Mouse (Mus musculus): ENCODE data around the gene Pnkd.

The Pnkd gene

GRCm38 (mm10) chr1:74344163-74344916 lies 59.6 kb downstream of the Pnkd start:
- no peak for TF ChIP-seq GATA4 (IDR thresholded peaks at IDR 0.05; ENCODE audit: insufficient replicate concordance, low read length)

DNA sequence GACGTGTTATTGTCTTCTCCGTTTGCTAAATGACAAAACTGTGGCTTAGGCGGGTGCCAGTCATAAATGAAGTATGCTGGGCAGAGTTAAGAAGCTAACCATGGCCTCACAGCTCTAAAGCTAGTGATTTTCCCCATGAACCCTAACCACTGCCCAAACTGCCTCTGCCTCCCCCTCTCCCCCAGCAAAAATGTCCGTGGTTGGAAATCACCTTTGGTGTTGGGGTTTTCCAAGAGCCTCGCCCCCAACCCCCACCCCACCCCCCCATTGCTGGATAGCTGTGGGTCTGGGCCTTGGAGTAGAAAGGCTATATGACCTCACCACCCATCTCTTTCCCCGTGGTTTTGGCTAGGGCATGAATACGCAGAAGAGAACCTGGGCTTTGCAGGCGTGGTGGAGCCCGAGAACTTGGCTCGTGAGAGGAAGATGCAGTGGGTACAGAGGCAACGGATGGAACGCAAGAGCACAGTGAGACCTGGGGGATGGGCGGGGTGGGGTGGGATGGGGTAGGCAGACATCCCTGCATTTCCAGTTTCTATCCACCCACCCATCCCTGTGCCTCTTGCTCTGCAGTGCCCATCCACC lies 66.5 kb downstream of the Pnkd start:
- TF ChIP-seq GATA4 (IDR thresholded peaks at IDR 0.05; ENCODE audit: insufficient replicate concordance, low read length) = no peak

DNA sequence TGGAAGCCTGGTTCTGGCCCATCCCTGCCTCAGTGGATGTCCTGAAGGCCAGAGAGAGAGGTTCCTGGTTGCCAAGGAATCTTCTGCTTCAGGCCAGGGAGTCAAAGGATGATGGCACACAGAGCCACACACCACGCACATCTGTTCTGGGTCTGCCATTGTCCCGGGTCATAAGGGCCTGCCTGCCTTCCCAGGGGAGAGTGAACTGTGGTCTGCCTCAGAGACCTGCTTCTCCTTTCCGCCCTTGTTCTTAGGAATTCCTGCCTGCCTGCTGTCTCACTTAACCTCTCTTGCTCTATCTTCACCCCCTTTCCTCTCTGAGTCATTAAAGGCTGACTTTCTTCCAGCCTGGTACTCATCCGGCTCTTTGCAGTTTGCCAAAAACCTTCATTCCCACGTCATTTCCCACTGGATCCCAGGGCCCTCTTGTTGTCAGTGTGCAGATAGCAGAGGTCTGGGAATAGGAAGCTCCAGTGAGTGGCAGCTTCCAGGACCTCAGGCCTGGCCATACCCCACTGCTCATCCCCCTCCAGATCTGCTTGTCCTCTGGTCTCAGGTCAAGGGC lies 67.9 kb downstream of the Pnkd start:
- TF ChIP-seq GATA4 (IDR thresholded peaks at IDR 0.05; ENCODE audit: insufficient replicate concordance, low read length) = peak; percentile 92; the same call in 1 of the 2 replicates

- no peak for TF ChIP-seq GATA4 (IDR thresholded peaks at IDR 0.05; ENCODE audit: insufficient replicate concordance, low read length)
These were observed 68.9 kb downstream of the Pnkd start for GRCm38 (mm10) chr1:74353453-74354229.

GRCm38 (mm10) chr1:74357531-74357930 lies 72.8 kb downstream of the Pnkd start:
- no peak for TF ChIP-seq GATA4 (IDR thresholded peaks at IDR 0.05; ENCODE audit: insufficient replicate concordance, low read length)

DNA sequence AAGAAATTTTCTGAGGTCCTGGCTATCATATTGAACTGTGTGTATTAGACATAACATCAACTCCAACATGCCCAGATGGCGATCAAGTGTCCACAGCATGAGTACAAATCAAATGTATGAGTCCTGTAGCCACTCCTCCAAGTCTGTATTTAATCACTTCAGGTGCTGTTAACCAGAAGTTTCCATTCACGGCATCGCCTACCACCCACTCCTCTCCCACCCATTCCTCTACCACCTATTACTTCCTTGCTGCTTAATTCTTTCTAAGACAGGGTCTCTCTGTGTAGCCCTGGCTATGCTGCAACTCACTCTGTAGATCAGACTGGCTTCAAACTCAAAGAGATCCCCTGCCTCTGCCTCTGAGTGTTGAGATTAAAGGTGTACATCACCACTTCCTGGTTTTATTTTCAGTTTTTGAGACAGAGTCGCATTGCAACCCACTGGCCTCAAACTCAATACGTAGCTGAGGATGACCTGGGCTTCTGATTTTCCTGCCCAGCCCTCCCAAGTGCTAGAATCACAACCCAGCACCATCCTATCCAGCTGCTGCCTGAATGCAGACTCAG lies 75.3 kb downstream of the Pnkd start:
- TF ChIP-seq GATA4 (IDR thresholded peaks at IDR 0.05; ENCODE audit: insufficient replicate concordance, low read length) = no peak

DNA sequence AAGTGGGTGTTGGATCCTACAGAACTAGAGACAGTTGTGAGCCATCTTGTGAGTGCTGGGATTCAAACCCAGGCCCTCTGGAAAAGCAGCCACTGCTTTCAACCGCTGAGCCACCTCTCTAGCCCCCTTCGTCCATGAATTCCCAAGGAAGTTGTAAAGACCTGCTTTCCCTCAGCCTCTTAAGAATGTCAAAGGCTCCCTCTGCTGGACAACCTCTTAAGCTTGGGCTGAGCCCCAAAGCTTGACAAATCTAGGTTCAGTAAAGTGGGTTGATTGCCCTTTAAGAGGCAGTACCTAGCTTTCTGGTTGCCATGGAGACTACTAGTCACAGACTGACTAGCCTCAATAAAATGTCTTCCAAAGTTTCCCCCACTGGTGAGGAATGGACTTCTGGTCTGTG lies 77.1 kb downstream of the Pnkd start, which contains the start of gene Catip:
Gene Catip, plus strand, starts transcription at position 297 of the 400 bp plus-strand sequence.
- TF ChIP-seq GATA4 (IDR thresholded peaks at IDR 0.05; ENCODE audit: insufficient replicate concordance, low read length) = no peak

DNA sequence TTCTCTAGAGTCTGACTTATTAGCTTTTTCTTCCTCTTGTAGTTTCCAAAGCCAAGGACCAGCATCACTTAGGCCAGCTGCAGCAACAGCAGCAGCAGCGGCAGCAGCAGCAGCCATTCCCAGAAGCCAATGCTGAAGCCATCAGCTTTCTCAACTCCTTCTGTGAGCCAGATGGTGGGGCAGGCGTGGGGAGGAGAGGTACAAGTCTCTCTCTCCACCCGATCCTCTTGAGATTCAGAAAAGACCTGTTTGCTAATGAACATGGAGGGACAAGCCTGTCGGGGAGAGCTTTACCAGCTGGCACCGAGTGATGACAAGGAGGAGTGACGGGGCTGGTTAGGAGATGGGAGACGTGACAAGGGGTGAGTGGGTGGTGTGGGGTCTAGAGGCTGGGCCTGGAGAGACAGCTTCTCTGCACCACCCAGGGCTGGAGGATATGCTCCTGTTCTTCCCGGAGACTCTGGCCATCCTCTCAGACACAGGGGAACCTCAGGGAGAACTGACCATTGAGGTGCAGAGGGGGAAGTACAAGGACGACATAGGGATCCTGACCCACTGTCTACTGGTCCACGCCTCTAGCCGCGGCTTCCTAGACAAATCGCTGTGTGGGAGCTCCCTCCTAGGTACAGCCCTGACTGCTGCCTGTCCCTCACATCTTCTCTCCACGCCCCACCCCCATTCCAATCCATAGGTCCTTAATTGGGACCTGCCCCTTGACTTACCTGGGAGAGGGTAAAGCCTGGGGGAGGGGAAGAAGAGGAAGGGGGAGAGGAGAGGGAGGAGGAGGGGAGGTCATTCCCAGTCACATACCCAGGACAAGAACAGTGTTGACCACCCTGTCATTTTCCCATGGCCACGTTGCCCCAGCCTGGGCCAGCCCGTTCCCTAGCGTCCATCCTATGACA lies 77.8 kb downstream of the Pnkd start:
- no peak for TF ChIP-seq GATA4 (IDR thresholded peaks at IDR 0.05; ENCODE audit: insufficient replicate concordance, low read length)

DNA sequence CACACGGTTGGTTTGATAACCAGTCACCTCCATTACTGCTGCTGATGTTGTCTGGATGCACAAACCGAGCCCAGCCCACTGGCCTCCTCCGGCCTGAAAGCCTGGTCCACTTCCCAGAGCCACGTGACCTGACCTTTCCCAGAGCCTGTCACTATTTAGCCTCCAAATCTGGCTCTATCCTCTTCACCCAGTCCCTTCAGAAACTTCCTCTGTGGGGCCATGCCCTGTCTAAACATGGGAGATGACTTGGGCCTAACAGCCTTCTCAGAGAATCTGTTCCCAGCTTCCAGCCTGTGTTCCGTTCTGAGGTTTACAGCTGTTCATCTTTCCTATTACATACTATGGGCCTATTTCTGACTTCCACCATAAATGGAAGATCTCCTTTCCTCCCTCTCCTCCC lies 78.7 kb downstream of the Pnkd start:
- TF ChIP-seq GATA4 (IDR thresholded peaks at IDR 0.05; ENCODE audit: insufficient replicate concordance, low read length) = no peak

- TF ChIP-seq GATA4 (IDR thresholded peaks at IDR 0.05; ENCODE audit: insufficient replicate concordance, low read length) = no peak
These were observed 79.5 kb downstream of the Pnkd start for GRCm38 (mm10) chr1:74364270-74364669.

DNA sequence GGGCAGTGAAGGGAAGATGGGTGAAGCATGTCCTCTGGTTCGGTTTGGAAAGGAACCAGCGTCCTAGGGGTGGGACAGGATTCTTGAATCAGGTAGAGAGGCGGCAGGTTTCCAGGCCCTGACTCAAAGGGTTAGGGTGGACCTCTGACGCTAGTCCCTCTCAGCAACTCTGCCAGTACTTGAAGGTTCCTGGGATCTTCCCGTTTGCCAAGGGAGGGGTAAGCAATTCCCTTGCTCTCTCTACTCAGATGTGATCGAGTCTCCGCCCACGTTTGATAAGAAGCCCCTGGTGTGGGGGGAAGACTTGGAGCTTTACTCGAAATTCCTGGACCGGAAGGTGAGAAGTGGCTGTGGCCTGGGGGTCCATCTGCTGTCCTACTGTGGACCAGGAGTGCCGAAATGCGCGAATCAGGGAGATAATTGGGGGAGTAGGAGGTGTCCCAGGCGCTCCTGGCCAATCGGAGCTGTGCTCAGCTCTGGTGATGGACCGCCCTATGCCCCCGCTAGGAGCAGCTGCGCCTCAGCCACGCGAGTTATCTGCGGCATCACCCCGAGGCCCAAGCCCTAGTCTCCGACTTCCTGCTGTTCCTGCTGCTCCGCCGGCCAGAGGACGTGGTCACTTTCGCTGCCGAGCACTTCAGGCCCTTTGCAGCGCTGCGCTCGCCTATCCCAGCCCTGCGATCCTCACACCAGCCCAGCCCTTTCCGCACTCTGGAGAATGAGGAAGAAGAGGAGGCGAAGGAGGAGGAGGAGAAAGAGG lies 83.3 kb downstream of the Pnkd start:
- TF ChIP-seq GATA4 (IDR thresholded peaks at IDR 0.05; ENCODE audit: insufficient replicate concordance, low read length) = peak; percentile 67; the same call in 1 of the 2 replicates

DNA sequence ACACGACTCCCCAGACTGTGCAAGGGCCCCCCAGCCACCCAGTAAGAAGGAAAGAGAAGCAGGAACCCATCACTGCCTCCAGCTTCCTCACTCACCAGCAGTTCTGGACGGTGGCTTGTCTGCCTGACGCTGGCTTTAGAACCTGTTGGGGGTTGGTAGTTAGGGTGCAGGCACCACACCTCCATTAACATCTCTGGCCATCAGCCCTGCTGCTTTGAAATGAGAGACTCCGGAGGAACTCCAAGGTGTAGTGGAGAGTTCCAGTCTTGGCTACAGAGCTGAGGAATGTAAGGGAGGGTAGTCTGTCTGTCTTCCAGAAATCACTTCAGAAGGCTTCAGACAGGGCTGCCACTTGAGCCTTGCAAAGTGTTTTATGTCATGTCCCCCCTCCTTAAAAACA lies 85.3 kb downstream of the Pnkd start:
- TF ChIP-seq GATA4 (IDR thresholded peaks at IDR 0.05; ENCODE audit: insufficient replicate concordance, low read length) = no peak

DNA sequence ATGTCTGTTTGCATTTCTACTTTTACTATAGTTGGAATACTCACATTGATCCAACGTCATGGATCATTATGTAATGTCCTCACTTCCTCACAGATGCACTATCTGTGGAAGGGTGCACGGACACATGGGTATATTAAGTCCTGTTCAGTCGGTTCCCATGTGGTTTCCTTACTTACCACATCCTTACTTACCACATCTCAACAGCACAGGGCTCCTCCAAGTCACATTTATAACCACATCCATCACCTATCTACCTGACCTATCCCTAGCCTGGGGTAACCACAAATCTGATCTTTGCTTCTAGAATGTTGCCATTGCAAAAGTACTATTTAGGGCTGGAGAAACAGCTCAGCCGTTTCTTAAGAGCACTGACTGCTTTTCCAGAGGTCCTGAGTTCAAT lies 88.6 kb downstream of the Pnkd start:
- no peak for TF ChIP-seq GATA4 (IDR thresholded peaks at IDR 0.05; ENCODE audit: insufficient replicate concordance, low read length)

DNA sequence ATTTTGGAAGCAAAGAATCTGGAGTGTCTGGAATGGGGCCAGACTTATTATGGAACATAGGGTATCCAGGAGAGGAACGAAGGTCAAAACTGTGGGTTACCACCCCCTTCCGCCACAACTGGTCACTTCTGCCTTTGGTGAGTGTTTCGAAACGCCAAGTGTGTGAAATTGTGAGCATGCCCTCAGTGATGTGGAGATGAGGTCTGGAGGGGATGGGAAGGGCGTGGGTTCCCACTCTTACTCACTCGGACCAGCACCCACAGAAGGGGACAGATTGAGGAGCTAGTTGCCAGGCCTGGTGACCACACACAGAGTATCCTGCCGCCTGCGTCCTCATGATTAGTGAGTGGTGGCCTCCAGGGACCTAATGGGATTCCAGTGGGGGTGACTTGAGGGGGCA lies 90.2 kb downstream of the Pnkd start, which contains the start of gene Slc11a1:
Gene Slc11a1, plus strand, starts transcription at position 216 of the 400 bp plus-strand sequence.
- no peak for TF ChIP-seq GATA4 (IDR thresholded peaks at IDR 0.05; ENCODE audit: insufficient replicate concordance, low read length)

All from liver, adult (tissue).